Mouse (Mus musculus): Measurements from ENCODE around the gene Usp31. TPM values are rescaled to one million over a fixed set of nuclear protein-coding genes. Genes with fewer than 3 reads are reported as not detected.

Usp31 gene
- polyA plus RNA-seq, 1 experiment, result 0.07 TPM

GRCm38 (mm10) chr7:121636732-121637131, 70.3 kb downstream of the Usp31 start:
- Histone ChIP-seq H3K27me3 (ENCODE audit: control insufficient read depth) (no peaks in the 10 kb centered on the region), H3K4me3 (replicated peaks) (no peak overlapping the region), H3K36me3 (ENCODE audit: control insufficient read depth) (no peaks in the 10 kb centered on the region), H3K4me1 (ENCODE audit: control insufficient read depth) (peaks cover 1% of the 10 kb centered on the region; the same call in 1 of the 2 replicates), H3K9me3 (ENCODE audit: control insufficient read depth, low read length) (no peaks in the 10 kb centered on the region)
- no peak for TF ChIP-seq TAL1 (IDR thresholded peaks at IDR 0.05; ENCODE audit: low read length)
- TF ChIP-seq GATA1 (IDR thresholded peaks at IDR 0.05; ENCODE audit: low read length), result no peak

DNA sequence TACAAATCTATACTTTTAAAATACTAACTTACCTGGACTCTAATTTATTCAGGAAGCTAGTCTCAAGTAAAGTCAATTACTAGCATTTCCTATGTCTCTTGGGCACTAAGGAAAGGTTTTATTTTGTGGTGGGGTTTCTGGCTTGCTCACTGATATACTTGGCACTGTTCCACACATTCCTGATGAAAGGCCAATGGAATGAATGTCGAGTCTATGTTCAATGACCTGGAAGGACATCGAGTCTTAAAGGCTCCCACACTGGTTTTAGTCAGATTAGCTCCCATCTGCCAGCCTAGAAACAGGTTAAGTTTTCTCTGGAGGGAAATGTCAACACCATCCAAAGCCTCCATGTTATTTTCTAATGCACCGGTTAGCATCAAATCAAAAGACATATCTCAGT, 72.8 kb downstream of the Usp31 start:
- Histone ChIP-seq H3K36me3 (ENCODE audit: control insufficient read depth) (no peaks in the 10 kb centered on the region), H3K9me3 (ENCODE audit: control insufficient read depth, low read length) (no peaks in the 10 kb centered on the region), H3K27me3 (ENCODE audit: control insufficient read depth) (no peaks in the 10 kb centered on the region), H3K4me3 (replicated peaks) (no peak overlapping the region), H3K4me1 (ENCODE audit: control insufficient read depth) (peaks cover 1% of the 10 kb centered on the region; the same call in 1 of the 2 replicates)
- TF ChIP-seq TAL1 (IDR thresholded peaks at IDR 0.05; ENCODE audit: low read length) (no peak), GATA1 (IDR thresholded peaks at IDR 0.05; ENCODE audit: low read length) (no peak)

GRCm38 (mm10) chr7:121622835-121623420, 84.1 kb downstream of the Usp31 start:
- TF ChIP-seq GATA1 (IDR thresholded peaks at IDR 0.05; ENCODE audit: low read length) (no peak), TAL1 (IDR thresholded peaks at IDR 0.05; ENCODE audit: low read length) (no peak)
- Histone ChIP-seq H3K4me1 (ENCODE audit: control insufficient read depth) (no peaks in the 10 kb centered on the region), H3K9me3 (ENCODE audit: control insufficient read depth, low read length) (no peaks in the 10 kb centered on the region), H3K27me3 (ENCODE audit: control insufficient read depth) (no peaks in the 10 kb centered on the region), H3K4me3 (replicated peaks) (no peak overlapping the region), H3K36me3 (ENCODE audit: control insufficient read depth) (no peaks in the 10 kb centered on the region)

DNA sequence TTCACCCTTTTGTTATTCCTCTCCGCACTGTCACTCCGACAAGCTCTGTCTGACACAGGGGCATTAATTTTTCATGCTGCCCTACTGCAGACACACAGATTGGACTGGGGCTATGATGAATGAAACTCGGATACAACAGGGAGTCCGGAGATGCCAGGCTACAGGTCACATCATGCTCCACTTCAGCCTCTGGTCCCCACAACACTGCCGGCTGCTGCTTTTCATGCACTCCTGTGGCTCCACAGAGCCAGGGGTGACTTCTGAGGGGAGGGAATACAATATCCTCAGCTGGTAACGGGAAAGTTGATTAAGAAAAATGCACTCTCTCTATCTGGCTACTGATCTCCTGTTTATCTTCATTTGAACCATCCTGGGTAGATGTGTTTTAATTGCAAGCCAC, 84.6 kb downstream of the Usp31 start:
- TF ChIP-seq TAL1 (IDR thresholded peaks at IDR 0.05; ENCODE audit: low read length) (no peak), GATA1 (IDR thresholded peaks at IDR 0.05; ENCODE audit: low read length) (no peak)
- Histone ChIP-seq H3K36me3 (ENCODE audit: control insufficient read depth) (no peaks in the 10 kb centered on the region), H3K4me1 (ENCODE audit: control insufficient read depth) (no peaks in the 10 kb centered on the region), H3K27me3 (ENCODE audit: control insufficient read depth) (no peaks in the 10 kb centered on the region), H3K9me3 (ENCODE audit: control insufficient read depth, low read length) (no peaks in the 10 kb centered on the region), H3K4me3 (replicated peaks) (no peak overlapping the region)

GRCm38 (mm10) chr7:121601697-121602096, 105.4 kb downstream of the Usp31 start:
- H3K36me3 ChIP-seq (ENCODE audit: control insufficient read depth), result no peaks in the 10 kb centered on the region
- no peaks in the 10 kb centered on the region for H3K27me3 ChIP-seq (ENCODE audit: control insufficient read depth)
- H3K9me3 ChIP-seq (ENCODE audit: control insufficient read depth, low read length), result peaks cover 5% of the 10 kb centered on the region
- no peak overlapping the region for H3K4me3 ChIP-seq (replicated peaks)
- TF ChIP-seq TAL1 (IDR thresholded peaks at IDR 0.05; ENCODE audit: low read length), result no peak
- TF ChIP-seq GATA1 (IDR thresholded peaks at IDR 0.05; ENCODE audit: low read length), result no peak
- no peaks in the 10 kb centered on the region for H3K4me1 ChIP-seq (ENCODE audit: control insufficient read depth)

DNA sequence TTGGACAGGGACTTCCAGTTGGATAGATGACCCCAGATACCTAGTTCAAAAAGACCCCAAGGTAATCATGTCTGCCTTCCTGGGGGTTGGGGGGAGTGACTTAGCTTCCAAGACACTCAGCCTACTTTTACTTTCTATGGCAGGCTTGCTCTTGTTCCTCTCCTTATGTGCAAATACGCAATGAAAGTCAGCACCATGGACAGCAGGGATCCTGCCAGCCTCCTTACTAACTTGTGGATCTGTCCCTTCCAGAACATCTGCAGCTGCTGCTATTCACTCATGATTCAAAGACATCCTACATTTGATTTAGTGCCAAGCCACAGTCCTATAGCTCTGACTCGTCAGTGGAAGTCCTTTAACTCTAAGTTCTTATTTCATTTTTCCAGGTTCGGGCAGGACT, 110.7 kb downstream of the Usp31 start:
- Histone ChIP-seq H3K9me3 (ENCODE audit: control insufficient read depth, low read length) (peaks cover 7% of the 10 kb centered on the region), H3K4me1 (ENCODE audit: control insufficient read depth) (peaks cover 2% of the 10 kb centered on the region; the same call in 1 of the 2 replicates)
- no peak for TF ChIP-seq GATA1 (IDR thresholded peaks at IDR 0.05; ENCODE audit: low read length)
- TF ChIP-seq TAL1 (IDR thresholded peaks at IDR 0.05; ENCODE audit: low read length), result no peak

GRCm38 (mm10) chr7:121595496-121595895, 111.6 kb downstream of the Usp31 start:
- TF ChIP-seq GATA1 (IDR thresholded peaks at IDR 0.05; ENCODE audit: low read length) (no peak), TAL1 (IDR thresholded peaks at IDR 0.05; ENCODE audit: low read length) (no peak)

More for the DNA sequence above, 110.7 kb downstream of the Usp31 start:
- no peak overlapping the region for H3K4me3 ChIP-seq (replicated peaks)
- no peaks in the 10 kb centered on the region for H3K36me3 ChIP-seq (ENCODE audit: control insufficient read depth)
- no peaks in the 10 kb centered on the region for H3K27me3 ChIP-seq (ENCODE audit: control insufficient read depth)

DNA sequence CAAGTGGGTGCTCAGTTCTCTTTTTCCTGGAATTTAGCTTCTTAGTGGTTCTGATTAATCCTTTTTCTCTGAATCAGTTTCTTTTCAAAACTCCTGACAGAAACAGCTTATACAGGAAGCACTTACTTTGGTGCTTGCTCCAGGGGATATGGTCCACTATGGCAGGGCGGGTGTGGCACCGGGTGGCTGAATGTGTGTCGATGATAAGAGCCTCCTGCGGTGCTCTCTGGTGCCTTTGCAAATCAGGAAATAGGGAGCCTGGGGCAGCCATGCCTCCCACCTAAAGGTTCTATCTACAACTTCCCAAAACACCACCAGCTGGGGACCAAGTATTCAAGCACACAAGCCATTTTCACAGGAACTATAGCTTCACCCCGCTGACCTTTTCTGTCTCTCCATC, 112.0 kb downstream of the Usp31 start:
- H3K36me3 ChIP-seq (ENCODE audit: control insufficient read depth), result no peaks in the 10 kb centered on the region
- H3K4me1 ChIP-seq (ENCODE audit: control insufficient read depth), result peaks cover 2% of the 10 kb centered on the region; the same call in 1 of the 2 replicates
- peaks cover 4% of the 10 kb centered on the region for H3K9me3 ChIP-seq (ENCODE audit: control insufficient read depth, low read length)
- no peaks in the 10 kb centered on the region for H3K27me3 ChIP-seq (ENCODE audit: control insufficient read depth)
- TF ChIP-seq TAL1 (IDR thresholded peaks at IDR 0.05; ENCODE audit: low read length), result no peak
- TF ChIP-seq GATA1 (IDR thresholded peaks at IDR 0.05; ENCODE audit: low read length), result no peak
- H3K4me3 ChIP-seq (replicated peaks), result no peak overlapping the region

More at GRCm38 (mm10) chr7:121595496-121595895, 111.6 kb downstream of the Usp31 start:
- Histone ChIP-seq H3K4me3 (replicated peaks) (no peak overlapping the region), H3K9me3 (ENCODE audit: control insufficient read depth, low read length) (peaks cover 6% of the 10 kb centered on the region), H3K4me1 (ENCODE audit: control insufficient read depth) (peaks cover 2% of the 10 kb centered on the region; the same call in 1 of the 2 replicates), H3K27me3 (ENCODE audit: control insufficient read depth) (no peaks in the 10 kb centered on the region), H3K36me3 (ENCODE audit: control insufficient read depth) (no peaks in the 10 kb centered on the region)

DNA sequence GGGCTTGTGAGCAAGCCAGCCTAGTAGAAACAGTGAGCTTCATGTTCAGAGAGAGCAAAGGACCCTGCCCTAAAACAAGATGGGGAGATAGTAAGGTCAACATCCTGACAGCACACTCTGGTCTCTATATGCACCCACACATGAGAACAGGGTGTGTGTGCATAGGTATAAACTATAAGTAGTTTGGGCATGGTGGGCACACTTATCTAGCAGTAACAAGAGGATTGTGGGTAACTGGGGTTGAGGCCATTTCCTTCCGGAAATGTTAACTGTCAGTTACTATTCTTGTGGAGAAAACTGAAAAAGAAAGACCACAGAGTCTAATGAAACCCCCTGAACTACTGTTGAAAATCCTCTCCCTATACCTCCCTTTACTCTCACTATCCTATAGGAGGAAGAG, 112.4 kb downstream of the Usp31 start:
- Histone ChIP-seq H3K4me1 (ENCODE audit: control insufficient read depth) (peaks cover 2% of the 10 kb centered on the region; the same call in 1 of the 2 replicates), H3K36me3 (ENCODE audit: control insufficient read depth) (no peaks in the 10 kb centered on the region), H3K4me3 (replicated peaks) (no peak overlapping the region), H3K27me3 (ENCODE audit: control insufficient read depth) (no peaks in the 10 kb centered on the region), H3K9me3 (ENCODE audit: control insufficient read depth, low read length) (peaks cover 4% of the 10 kb centered on the region)
- TF ChIP-seq TAL1 (IDR thresholded peaks at IDR 0.05; ENCODE audit: low read length), result no peak
- TF ChIP-seq GATA1 (IDR thresholded peaks at IDR 0.05; ENCODE audit: low read length), result no peak

Other genes with a start within 250 kb of the Usp31 start
- gene Scnn1g, start 27.2 kb upstream of the Usp31 start, polyA plus RNA-seq (2012), result not detected in 2 replicates
- not detected in 2 replicates for gene Scnn1b, start 157.8 kb upstream of the Usp31 start, polyA plus RNA-seq (2012)